Mouse (Mus musculus) mouse trophoblast stem cell (cell line): ENCODE measurements around the gene Smim20.

ENCODE experiments used
- in situ Hi-C, 2 experiments: fragments of 300-500 bp; cut with MseI, MboI; formaldehyde crosslinking; loops; 2 replicates in 1 of 2; 3 replicates in 1 of 2; pipeline ENCODE4 v1.15.1; 2025

Gene Smim20

DNA sequence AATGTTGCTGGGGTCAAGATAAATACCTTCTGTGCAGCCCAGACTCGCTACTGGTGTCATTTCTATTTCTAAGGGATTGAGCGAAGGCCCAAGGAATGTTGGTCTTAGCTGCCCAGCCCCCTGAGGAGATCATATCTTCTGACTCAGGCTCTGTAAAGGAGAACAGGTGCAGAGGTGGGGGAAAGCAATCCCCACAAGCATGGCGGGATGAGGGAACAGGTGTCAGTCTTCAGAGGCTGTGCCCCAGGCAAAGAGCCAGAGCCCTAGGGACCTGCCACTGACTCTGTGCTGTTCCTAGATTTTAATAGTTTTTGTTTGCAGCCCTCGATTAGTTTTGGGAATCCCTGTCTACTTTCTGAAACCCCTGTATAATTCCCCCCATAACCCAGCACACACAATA, 702 bp upstream of the Smim20 start:
- in situ Hi-C loops, result no loop called here

DNA sequence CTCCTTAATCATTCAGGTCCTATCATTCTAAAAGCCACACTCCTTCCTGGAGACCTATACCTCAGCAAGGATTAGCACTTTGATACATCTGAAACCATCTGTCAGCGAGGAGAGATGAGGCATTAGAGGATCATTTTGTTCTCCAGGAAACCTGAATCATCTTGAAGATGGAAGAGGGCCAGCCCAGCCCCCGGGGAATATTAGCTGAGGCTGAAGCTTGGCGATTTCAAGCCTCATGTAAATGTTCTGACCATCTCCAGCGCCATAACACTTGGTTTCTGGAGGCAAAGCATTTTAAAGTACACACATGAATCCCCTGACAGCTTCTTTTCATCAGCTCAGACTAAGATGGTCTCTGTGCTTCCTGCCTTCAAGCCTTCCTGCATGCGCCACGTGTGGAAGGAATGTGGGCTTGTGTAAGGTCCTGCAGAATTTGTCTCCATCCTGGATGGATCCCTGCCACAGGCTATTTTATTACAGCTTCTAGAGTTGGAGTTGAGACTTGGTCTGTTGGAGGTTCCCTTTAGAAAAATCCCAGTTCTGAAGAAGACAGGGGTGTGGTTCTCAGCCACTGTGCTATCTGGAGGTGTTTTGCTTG, 1.3 kb downstream of the Smim20 start:
- in situ Hi-C loops, result no loop called here

DNA sequence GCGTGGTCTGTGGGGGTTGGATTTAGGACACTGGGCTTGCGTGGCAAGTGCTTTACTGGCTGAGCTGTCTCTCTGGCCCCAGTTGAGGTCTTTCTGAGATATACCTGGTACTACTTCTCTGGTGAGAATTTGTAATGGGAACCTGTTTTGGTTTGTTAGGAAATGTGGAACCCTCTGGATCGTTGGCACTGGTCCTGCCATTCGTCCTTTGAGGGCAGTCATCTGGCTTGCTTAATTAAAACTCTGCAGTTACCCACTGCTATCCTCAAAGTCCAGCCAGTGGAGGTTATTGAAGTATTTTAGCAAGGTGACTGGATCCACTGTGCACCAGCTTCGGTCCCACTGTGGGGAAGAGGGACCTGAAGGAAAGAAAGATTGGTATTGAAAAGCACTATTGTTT, 2.9 kb downstream of the Smim20 start:
- in situ Hi-C loops, result no loop called here

DNA sequence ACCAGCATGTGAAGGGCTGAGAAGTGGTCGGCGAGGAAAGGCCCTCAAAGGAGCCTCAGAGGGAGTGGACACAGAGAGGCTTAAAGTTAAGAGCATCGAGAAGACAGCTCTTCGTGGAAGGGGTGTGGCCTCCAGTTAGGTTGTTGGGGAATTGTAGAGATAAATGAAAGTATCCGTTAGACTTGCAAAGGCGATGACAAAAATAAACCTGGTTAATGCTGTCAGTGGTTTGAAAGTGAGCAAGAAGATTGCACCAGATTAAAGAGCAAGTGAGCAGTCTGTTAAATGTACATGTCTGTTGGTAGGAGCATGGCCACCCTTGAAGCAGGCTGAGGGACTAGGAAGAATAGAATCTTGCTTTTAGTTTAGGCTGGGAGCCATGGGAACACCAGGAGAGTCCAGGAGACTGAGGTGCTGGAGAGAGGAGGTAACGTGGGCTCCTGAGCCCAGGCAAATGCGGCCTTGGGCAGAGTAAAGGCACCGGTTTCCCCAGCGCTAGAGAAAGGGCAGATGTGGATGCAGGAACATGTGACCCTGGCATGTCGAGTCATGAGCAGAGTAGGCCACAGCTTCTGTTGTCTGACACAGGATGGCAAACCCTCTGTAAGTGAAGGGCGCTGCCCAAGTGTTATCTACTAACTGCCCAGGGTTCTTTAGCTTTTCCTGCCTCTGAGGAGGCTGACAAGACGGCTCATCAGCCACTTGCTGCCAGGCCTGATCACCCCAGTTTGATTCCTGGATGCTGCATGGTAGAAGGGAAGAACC, 4.2 kb downstream of the Smim20 start:
- in situ Hi-C loops, result no loop called here

DNA sequence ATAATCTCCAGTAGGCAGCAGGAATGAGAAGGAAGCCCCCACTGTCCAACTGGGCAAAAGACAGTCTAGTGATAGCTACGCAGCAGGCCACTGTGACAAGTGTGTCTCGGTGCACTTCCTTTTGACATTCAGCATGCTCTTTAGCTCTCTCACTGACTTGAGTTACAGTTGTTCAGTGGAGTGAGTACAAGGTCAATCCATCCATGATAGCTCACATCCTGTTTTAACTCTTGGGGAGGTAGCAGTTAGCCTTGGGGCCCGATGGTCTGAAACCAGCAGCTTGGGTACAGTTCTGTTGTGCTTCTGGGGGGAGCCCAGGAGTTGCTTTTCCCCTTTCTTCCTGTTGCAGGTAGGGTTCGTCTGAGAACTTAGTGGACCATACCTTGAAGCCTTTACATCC, 5.7 kb downstream of the Smim20 start:
- in situ Hi-C loops, result no loop called here

DNA sequence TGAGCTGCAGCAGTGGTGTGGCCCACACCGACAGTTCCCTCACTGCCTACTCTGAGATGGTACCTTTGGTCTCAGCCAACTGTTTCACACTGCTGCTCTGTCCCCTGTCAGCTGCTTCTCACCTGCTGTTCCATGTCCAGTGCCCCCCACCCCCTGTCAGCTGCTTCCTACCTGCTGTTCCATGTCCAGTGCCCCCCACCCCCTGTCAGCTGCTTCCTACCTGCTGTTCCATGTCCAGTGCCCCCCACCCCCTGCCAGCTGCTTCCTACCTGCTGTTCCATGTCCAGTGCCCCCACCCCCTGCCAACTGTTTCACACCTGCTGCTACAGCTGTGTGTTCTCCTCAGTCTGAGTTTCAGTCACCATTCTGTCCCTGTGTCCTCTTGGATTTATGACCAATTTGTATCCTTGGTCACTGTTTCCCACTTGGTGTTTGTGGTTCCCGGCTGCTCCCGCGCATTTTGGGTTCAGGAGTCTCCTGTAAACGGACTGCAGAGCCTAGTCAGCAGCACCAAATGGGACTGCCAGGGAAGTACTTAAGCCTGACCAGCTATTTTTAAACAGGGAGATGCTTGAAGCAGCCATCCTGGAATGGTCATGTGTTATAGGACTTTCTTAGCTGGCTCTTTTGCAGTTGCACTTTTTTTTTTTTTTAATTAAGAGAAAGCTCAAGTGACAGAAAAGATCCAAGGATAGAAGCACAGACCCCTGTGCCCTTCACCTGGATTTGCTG, 7.0 kb downstream of the Smim20 start:
- in situ Hi-C loops, result no loop called here

DNA sequence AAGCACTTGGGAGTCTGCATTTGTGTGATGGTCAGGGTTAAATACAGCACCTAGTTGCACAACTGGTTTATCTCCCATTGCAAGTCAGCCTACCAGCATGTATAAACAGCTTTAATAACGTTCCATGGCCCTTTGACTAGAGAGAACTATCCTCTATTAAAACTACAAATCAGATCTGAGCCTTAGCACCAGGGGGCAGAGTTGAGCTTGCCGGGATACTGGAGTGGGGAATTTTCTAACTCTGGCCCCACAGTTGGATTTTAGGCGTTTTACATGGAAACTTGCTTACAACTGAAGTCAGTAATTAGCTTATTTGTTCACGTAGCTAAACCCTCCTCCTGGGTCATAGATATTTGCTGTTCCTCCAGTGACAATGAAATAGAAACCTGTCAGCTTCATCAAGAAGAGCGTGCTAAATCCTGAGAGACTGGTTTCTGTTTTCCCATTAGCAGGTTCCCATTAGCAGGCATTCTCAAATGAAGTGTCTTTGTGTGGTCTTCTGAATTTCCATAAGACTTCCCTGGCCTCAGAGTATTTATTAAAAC, 8.0 kb downstream of the Smim20 start:
- in situ Hi-C loops, result no loop called here

DNA sequence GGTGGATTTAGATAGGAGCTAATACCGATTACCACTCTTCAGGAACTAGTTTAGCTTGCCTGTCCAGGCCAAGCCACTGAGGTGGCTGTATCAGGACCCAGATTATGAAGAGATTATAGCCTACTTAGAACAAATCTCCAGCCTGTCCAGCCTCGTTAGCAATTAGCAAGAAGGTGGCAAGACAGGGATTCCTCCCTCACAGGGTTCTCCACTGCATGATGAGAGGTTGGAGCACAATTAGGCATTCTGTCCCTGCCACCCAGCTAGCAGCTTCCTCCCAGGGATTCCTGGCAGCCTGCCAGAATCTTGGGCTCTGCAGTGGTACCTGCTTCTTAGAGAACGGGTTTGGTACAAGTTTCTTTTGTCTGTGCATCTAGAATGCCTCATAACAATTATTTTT, 8.5 kb downstream of the Smim20 start:
- in situ Hi-C loops, result no loop called here

DNA sequence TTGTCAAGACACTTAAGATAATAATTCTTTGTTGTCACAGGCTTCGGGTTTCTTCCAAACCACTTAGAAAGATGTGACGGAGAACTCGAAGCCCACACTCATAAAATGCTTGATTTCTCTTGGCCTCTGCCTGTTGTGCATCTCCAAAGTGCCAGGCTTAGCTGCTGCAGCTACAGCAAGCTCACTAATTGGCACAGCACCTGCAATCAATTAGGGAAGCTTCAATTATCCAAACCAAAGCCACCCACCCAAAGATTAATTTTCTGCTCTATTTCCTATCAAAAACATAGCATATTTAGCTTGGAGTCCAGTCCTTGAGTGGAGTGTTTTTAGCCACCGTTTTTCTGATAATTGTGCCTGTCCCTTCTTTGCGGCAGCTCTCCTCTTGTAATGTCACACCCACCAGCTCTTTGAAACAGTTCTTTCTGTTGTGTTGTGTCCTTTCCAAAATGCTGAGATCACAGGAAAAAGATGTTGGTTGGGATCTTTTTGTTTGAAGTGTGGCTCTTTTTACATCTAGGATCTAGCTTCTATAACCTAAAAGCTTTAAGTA, 9.7 kb downstream of the Smim20 start:
- in situ Hi-C loops, result no loop called here

DNA sequence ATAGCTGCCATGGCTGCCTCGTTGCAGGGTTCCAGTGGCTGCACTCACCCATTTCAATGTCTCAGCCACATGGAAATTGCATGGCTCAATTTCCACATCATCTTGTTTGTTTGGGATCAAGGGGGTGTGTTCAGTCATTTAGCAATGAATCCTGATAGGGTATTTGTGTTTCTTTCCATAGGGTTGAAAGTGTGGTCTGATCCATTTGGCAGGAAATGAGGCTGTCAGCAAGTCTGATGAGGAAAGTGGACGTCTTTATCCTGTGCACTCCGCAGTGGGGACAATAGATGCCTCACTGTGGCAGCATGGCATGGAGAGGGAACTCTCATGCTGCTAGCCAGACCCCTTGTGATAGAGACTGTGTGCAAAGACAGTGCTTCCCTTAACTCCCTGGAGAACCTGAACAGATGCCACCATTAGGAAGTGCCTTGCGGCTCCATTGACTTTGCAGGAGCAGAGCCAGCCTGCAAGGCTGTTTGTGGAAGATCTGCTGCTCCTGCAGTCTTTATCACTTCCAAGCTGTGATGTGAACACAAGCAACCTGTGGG, 10.9 kb downstream of the Smim20 start:
- in situ Hi-C loops, result no loop called here

DNA sequence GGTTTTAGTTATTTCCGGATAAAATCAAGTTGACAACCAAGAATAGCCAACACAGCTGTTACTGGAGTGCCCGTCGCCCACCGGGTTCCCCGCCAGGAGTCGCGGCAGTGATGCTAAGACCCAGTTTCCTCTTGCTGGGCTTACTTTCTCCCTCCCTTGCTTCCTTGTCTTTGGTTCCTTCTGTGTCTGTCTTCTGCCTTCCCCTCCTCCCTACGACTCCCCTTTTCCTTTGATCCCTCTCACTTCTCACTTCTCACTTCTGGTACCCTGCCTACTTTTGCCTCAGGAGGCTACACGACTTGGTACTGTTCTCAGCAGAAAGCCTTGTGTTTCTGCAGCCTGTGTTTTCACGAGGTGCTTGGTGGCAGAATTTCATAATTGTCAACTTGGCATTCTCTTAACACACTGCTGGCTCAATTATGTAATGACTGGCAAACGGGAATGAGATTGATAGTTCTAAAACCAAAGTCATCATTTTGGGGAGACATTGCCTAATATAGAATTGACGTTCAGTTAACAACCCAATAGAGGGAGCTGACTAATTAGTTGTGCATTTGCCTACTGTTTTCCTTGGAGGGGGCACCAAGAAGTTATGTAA, 12.4 kb downstream of the Smim20 start:
- in situ Hi-C loops, result no loop called here

DNA sequence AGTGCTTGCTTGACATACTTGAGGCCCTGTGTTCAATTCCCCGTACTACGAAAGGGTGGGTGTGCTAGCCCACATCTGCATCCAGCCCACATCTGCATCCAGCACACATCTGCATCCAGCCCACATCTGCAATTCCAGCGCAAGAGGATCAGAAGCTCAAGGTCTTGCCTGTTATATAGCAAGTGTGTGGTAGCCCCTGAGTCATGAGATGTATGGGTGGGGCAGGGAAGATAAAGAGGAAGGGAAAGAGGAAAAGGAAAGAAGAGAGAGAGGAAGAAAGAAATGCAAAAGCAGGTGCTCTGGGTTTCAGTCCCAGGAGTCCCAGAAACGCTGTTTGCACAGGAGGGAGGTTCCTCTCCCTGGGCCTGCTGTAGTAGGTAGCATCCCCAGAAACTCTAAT, 15.6 kb downstream of the Smim20 start:
- in situ Hi-C loops, result no loop called here

DNA sequence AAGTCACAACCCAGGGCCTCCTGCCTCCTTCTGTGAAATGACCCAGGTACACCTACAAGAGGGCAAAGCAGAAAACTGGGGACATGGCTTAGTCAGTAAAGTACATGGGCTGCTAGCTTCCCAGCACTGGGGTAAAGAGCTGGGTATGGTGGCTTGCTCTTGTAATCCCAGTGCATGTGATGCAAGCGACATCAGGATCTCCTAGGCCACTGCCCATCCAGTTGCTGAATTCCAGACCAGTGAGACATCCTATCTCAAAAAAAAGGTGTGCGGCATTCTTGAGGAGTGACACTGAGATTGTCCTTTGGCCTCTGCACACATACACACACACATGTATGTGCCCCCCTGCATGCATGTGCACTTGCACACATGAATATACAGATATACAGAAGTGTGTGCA, 19.5 kb downstream of the Smim20 start:
- in situ Hi-C loops, result no loop called here

DNA sequence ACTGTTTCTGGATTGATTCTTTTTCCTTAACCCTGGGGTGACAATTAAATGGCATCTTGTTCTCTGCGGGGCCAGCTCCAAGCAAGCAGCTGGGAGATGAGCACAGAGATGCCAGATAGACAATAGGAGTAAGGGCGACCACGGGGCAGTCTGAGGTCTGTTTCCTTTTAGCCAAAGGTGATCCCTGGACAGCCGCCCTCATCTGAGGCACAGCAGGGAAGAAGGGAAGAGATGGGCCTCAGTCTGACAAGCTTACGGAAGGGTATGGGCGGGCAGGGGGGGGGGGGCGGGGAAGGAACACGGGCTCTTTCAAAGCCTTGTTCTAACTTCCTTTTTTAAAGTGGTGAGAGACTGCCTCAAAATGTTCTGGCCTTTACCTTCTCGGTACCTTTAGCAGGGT, 22.6 kb downstream of the Smim20 start:
- in situ Hi-C loops, result no loop called here

DNA sequence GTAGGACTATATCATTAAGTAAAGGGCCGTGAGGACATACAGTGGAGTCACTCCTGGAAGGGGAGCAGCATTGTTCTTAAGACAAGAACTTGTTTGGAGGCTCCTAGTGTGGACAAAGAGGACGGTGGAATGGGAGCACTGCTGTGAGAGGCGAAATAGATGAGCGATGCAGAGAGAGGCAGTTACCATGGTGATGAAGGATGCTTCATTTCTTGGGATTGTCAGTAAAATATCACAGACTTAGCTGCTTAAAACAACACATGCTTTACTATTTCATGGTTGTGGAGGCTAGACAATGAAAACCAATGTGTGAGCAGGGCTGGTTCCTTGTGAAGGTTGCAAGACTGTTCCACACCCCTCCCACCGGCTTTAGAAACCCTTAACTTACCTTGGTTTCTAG, 27.7 kb downstream of the Smim20 start:
- in situ Hi-C loops, result no loop called here

DNA sequence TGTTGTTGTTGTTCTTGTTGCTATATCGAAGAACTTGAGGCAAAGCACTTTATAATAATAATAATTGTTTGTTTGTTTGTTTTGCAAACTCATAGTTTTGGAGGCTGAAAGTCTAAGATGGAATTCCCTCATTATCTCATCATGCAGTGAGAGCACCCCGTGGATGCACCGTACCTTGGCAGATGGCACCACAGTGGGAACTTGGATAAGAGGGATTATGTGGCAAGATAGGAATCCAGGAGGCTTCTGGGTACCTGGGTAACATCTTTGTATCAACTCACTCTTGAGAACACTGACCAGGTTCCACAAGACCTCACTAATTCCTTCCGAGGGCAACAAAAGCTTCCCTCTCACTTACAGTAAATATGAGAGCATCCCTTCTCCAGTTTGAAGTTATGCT, 30.1 kb downstream of the Smim20 start:
- in situ Hi-C loops, result no loop called here

DNA sequence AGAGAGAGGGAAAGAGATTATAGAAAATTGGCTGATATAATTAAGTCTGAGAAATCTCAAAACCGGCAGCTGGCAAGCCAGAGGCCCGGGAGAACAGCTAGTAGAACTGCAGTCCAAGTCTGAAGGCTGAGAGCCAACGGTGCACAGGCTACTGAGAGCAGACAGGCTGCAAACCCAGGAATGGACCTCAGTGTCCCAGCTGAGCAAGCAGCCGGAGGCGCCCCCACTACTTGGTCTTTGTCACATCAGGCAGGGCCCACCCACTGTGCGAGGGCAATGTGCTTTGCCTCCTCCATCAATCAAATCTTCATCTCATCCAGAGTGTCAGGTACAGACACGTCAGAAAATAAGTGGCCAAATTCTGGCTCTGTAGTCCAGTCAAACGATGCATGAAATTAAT, 34.6 kb downstream of the Smim20 start:
- in situ Hi-C loops, result no loop called here

DNA sequence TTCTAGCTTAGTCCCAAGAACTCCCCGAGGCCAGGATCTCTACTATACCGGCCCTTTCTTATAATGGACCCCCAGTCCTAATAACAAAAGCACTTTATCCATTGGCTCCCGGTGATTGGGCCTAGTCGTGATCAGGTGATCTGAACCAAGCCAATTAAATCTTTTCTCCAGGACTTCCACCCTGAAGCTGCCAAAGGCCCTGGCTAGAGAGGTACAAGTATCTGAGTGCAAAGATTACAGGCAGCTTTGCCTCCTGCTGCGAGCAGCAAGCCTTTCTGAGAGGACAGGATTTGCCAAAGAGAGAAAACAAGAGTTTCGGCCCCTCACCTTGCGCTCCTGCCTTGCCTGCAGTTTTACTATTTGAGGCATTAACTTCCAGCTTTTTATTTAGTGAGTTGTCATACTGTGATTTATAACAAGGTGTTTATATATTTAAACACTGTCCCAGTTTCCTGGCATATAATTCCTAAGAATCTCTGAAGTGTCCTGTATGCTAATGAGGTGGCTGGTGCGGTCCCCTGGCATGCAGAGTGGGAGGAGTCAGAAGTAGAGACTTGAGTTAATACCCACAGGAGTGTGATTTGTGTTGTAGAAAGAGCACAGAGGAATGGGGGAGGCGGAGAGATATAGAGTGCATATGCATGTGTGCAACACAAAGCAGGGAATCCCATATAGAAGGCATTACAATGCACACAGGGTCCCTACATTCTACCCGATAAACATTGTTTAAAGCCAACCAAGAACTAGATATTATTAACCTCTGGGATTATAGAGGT, 36.2 kb downstream of the Smim20 start:
- in situ Hi-C loops, result no loop called here

DNA sequence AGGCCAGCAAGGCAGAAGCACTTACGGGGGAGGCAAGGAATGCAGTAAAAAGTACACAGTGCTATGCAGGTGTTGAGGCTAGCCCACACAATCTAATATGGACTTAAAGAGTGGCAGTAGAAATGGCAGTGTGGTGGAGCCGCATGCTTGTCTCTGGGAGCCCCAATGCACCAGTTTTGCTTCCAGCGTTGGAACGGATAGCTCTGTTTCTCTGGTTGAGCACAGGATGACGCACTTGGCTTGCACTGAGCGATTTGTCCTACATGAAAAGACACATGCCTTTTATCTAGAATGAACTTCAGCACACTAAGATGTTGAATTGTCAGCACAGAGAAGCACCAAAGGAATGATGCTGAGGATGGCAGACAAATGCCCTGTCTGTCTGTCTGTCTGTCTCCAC, 37.1 kb downstream of the Smim20 start:
- in situ Hi-C loops, result no loop called here

DNA sequence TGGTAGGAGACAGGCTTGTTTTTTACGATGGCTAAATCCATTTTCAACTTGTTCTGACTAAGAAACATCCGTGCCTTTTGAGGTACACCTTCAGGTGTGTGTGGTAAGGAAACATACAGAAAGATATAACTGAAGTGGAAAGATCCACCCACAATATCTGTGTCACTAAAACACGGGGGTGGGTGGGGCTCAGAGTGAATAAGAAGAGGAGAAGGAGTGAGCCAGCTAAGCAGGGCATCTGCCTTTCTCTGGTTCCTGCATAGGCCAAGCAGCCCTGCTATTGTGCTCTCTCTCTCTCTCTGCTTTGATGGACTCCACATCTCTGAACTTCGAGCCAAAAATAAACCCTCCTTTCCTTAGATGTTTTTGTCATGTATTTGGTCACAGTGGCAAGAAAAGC, 38.1 kb downstream of the Smim20 start:
- in situ Hi-C loops, result no loop called here

DNA sequence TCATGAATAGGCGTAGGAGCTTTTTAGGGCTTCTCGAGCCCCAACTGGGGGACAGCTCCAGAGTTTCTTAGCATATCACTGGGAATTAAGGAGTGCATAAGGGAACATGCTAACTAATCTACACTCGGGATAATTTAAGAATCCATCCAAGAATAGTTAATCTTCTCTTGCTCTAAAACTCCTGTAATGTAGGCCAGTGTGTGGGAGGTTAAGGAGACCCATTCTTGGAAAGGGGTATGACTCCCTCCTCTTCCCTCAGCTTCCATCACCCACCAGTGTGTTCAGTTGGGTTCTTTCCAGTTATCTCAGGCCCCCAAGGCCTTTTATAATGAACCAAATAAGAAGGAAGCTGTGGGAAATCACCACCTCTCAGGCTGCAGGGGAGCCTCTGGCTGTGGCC, 40.0 kb downstream of the Smim20 start:
- in situ Hi-C loops, result no loop called here
